Mouse (Mus musculus): ENCODE data around the gene Klk1b26. TPM values are rescaled to one million over a fixed set of nuclear protein-coding genes. Genes with fewer than 3 reads are reported as not detected.

Gene Klk1b26
- not detected in 2 replicates for polyA plus RNA-seq (2012; rRNA removed)

DNA sequence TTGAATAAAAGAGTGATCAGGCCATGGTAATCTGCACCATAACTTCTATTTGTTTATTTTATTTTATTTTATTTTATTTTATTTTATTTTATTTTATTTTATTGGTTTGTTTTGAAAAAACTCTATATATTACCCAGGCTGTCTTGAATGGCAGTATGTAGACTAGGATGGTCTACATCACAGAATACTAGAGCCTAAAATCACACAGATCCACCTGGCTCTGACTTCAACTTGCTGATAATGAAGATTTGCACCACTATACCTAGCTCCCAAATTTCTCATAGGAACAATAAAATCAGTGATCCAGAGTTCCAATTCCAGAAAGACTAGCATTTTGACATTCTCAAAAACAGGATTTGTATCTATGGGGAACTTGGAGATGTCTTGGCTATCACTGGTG, at the start of gene Klk1b26:
Klk1b26 (plus strand) TSS at position 301 of the 400 bp plus-strand sequence.

GRCm38 (mm10) chr7:43966451-43966850, 45.5 kb upstream of the Klk1b26 start, which contains the start of gene Klk1b1:
TSS of gene Klk1b1 (plus strand) at chr7:43966751.

DNA sequence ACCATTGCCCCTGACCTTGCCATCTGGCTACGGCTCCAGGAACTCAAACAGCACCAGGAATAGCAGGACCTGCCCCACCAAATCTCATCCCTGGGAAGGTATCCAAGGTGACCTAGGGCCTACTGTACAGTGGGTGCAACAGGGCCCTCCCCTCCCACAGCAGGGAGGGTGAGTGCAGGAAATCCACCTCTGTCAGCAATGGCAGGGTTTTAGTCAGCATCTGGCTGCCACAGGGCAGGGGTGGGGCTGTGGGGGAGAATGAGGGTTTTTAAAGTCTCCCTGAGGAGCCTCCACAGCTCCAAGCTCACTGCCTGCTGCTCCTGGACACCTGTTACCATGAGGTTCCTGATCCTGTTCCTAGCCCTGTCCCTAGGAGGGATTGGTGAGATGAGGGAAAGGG, 36.2 kb upstream of the Klk1b26 start, which contains the start of gene Klk1b9:
Klk1b9 (plus strand) TSS at position 301 of the 400 bp plus-strand sequence.

DNA sequence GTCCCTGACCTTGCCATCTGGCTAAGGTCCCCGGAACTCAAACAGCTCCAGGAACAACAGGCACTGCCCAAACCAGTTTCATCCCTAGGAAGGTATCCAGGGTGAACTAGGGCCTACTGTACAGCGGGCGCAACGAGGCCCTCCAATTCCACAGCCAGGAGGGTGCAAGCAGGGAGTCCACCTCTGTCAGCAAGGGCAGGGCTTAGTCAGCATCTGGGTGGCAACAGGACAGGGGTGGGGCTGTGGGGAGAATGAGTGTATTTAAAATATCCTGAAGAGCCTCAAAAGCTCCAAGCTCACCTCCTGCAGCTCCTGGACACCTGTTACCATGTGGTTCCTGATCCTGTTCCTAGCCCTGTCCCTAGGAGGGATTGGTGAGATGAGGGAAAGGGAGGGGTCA, 16.4 kb upstream of the Klk1b26 start, which contains the start of gene Klk1b11:
Klk1b11 (plus strand) TSS at position 301 of the 400 bp plus-strand sequence.

GRCm38 (mm10) chr7:44051990-44052389, 40.0 kb downstream of the Klk1b26 start, which contains the start of gene Klk1b27:
TSS of gene Klk1b27 (plus strand) at chr7:44052290.

Other genes starting within 250 kb of the Klk1b26 start
- not detected in 2 replicates for gene Klk12, start 243.3 kb upstream of the Klk1b26 start, polyA plus RNA-seq (2012; rRNA removed)
- gene Klk11, start 237.6 kb upstream of the Klk1b26 start, polyA plus RNA-seq (2012; rRNA removed) = 15.4 and 16.7 TPM in 2 replicates
- 1.3 and 1.4 TPM in 2 replicates for gene Klk10, start 231.1 kb upstream of the Klk1b26 start, polyA plus RNA-seq (2012; rRNA removed)
- not detected in 2 replicates for gene Klk9, start 220.3 kb upstream of the Klk1b26 start, polyA plus RNA-seq (2012; rRNA removed)
- 1.4 and 4.2 TPM in 2 replicates for gene Klk8, start 214.6 kb upstream of the Klk1b26 start, polyA plus RNA-seq (2012; rRNA removed)
- gene Klk7, start 200.9 kb upstream of the Klk1b26 start, polyA plus RNA-seq (2012; rRNA removed) = not detected in 2 replicates
- not detected in 2 replicates for gene Klk6, start 187.7 kb upstream of the Klk1b26 start, polyA plus RNA-seq (2012; rRNA removed)
- gene Klk5, start 170.2 kb upstream of the Klk1b26 start, polyA plus RNA-seq (2012; rRNA removed) = not detected in 2 replicates
- 0.16 TPM in 1 of 2 replicates, not detected in the other for gene Klk4, start 131.0 kb upstream of the Klk1b26 start, polyA plus RNA-seq (2012; rRNA removed)
- gene Klk15, start 78.4 kb upstream of the Klk1b26 start, polyA plus RNA-seq (2012; rRNA removed) = 0.59 and 0.73 TPM in 2 replicates
- gene Klk1b8, start 61.5 kb upstream of the Klk1b26 start, polyA plus RNA-seq (2012; rRNA removed) = not detected in 2 replicates
- gene Klk1b1, start 45.4 kb upstream of the Klk1b26 start, polyA plus RNA-seq (2012; rRNA removed) = not detected in 2 replicates
- not detected in 2 replicates for gene Klk1b9, start 36.1 kb upstream of the Klk1b26 start, polyA plus RNA-seq (2012; rRNA removed)
- 0.35 and 1.4 TPM in 2 replicates for gene Klk1b11, start 16.3 kb upstream of the Klk1b26 start, polyA plus RNA-seq (2012; rRNA removed)
- gene Klk1b27, start 40.1 kb downstream of the Klk1b26 start, polyA plus RNA-seq (2012; rRNA removed) = 1.3 and 2.2 TPM in 2 replicates
- 10.8 and 17.1 TPM in 2 replicates for gene Klk1b21, start 90.2 kb downstream of the Klk1b26 start, polyA plus RNA-seq (2012; rRNA removed)
- gene Klk1b22, start 100.5 kb downstream of the Klk1b26 start, polyA plus RNA-seq (2012; rRNA removed) = 1.5 TPM in 1 of 2 replicates, not detected in the other
- not detected in 2 replicates for gene Klk1b16, start 124.6 kb downstream of the Klk1b26 start, polyA plus RNA-seq (2012; rRNA removed)
- 4.4 and 5.6 TPM in 2 replicates for gene Klk1b24, start 176.1 kb downstream of the Klk1b26 start, polyA plus RNA-seq (2012; rRNA removed)
- gene Klk1b3, start 186.0 kb downstream of the Klk1b26 start, polyA plus RNA-seq (2012; rRNA removed) = not detected in 2 replicates
- gene Klk1b4, start 195.3 kb downstream of the Klk1b26 start, polyA plus RNA-seq (2012; rRNA removed) = not detected in 2 replicates
- gene Klk1b5, start 203.8 kb downstream of the Klk1b26 start, polyA plus RNA-seq (2012; rRNA removed) = 0.15 and 0.29 TPM in 2 replicates
- gene Klk1, start 213.2 kb downstream of the Klk1b26 start, polyA plus RNA-seq (2012; rRNA removed) = 10.3 and 15.0 TPM in 2 replicates
- gene Gm36864, start 224.0 kb downstream of the Klk1b26 start, polyA plus RNA-seq (2012; rRNA removed) = not detected in 2 replicates
- 1.7 and 1.9 TPM in 2 replicates for gene 1700028J19Rik, start 234.5 kb downstream of the Klk1b26 start, polyA plus RNA-seq (2012; rRNA removed)
- gene 2410002F23Rik, start 234.6 kb downstream of the Klk1b26 start, polyA plus RNA-seq (2012; rRNA removed) = 302 and 308 TPM in 2 replicates
- gene Acp4, start 245.2 kb downstream of the Klk1b26 start, polyA plus RNA-seq (2012; rRNA removed) = 0.14 and 0.29 TPM in 2 replicates
- gene Gm15517, start 249.3 kb downstream of the Klk1b26 start, polyA plus RNA-seq (2012; rRNA removed) = not detected in 2 replicates

Measured in ovary, adult 2 months (tissue).